Mouse (Mus musculus): ENCODE measurements around the gene Pi4k2a.

Gene Pi4k2a

DNA sequence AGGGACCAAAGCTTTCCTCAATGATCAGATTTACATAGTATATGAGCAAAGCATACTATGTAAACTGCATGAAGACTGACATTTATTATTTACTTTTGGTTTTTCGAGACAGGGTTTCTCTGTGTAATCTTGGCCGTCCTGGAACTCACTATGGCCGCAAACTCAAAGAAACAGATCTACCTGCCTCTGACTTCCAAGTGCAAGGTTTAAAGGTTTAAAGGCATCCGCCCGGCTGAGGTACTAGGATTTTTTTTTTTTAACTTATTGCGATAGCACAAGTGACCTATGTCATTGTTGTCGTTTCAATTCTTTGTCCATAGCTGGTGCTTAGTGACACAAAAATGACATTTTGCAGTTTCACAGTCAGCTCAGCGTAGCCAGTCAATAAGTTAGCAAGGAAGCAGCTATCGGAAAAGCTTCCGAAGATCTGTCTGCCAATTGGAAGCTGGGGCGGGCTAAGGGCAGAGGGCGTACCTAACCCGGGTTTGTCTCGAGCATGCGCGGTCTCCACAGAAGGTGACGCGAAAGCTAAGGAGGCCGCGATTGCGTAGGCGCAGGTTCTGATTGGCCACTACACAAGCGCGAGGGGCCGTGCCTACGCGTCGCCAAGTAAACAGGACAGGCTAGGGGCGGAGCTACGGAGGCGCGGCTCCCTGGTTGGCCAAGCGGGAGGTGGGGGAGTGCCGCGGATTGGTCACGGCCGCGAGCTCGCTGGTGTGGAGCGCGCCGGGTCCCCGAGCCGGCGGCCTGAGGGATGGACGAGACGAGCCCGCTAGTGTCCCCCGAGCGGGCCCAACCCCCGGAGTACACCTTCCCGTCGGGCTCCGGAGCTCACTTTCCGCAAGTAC is at the start of gene Pi4k2a:
Gene Pi4k2a, plus strand, starts transcription at position 723 of the 848 bp plus-strand sequence.
- DNase-seq = peak; percentile 94

DNA sequence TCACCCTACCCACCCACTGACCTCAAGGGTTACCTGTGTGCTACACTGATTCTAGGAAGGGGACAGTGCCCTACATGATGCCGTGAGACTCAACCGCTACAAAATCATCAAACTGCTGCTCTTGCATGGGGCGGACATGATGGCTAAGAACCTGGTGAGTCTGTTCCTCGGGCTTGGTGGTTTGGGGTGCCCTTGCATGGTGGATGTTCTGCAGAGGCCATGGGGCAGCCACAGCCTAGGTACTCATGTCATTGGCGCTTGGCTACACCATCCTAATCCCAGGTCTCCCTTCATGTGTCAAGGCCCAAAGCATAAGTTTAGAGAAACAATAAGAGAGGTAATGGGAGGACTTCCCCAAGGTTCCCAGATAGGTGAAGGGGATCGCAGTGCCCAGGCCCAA is 46.3 kb upstream of the Pi4k2a start:
- DNase-seq = no peak

DNA sequence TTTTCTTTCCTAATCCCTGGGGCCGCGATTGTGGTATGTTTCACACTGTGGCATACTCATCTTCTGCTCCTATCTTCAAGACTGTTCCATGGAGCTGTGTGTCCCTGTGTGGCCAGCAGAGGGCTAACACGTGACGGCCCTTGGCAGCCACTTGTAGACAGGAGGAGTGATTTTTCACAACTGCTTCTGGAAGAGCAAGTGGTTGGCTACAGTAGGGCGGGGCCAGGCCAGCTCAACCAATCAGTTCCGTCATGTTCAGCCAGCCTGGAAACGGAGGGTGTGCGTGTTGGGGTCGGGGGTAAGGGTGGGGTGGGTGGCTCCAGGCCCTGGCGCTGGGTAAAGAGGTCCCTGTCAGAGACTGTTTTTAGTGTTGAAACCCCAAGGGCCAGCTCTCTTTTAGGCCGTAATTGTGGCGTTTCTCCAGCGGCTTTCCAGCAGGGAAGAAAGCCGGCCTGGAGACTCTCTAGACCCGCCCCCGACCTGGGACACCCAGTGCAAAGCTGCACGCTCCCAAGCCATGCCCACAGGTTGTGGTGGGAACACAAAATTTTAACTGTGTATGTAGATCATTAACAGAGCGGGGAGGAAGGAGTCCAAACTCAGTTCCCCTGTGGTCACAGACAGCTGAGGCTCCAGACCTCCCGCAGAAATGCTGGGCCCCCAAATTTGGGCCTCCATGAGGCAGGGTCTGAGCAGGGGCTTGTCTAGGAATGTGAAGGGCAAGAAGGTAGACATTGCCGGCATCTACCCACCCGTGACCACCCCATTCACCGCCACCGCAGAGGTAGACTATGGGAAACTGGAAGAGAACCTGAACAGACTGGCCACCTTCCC is 44.8 kb upstream of the Pi4k2a start, which contains the start of gene Hoga1:
Gene Hoga1, plus strand, starts transcription at position 342 of the 834 bp plus-strand sequence.
- DNase-seq = peak; percentile 55

DNA sequence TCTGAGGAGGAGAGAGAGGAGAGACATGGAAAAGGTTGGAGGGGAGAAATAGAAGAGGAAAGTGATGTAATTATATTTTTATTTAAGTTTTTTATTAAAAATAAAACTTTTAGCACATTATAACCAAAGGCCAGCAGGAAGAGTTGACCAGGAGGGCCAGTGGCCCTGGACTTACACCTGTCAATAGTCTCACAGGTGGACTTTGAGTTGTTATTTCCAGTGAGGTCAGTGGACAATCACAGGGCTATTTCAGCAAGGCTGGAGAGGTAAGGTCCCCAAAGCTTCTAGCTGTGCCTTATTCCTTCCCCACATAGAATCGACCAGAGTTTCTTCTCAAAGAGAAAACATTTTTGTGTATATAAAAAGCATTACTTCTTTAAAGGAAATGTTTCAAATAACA is 40.0 kb upstream of the Pi4k2a start:
- DNase-seq = no peak

DNA sequence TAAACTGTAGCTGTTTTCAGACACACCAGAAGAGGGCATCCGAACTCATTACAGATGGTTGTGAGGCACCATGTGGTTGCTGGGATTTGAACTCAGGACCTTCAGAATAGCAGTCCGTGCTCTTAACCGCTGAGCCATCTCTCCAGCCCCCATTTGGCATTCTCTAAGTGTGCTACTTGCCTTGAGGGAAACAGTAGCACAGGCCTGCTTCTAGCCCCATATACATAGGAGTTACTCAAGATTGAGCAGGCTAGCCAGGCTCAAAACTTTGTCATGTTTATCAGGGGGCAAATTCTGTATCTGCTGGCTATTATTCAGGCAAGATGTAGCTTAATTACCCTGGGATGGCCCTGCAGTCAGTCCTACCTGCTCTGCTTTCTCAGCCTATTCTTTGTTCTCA is 38.9 kb upstream of the Pi4k2a start:
- DNase-seq = no peak

DNA sequence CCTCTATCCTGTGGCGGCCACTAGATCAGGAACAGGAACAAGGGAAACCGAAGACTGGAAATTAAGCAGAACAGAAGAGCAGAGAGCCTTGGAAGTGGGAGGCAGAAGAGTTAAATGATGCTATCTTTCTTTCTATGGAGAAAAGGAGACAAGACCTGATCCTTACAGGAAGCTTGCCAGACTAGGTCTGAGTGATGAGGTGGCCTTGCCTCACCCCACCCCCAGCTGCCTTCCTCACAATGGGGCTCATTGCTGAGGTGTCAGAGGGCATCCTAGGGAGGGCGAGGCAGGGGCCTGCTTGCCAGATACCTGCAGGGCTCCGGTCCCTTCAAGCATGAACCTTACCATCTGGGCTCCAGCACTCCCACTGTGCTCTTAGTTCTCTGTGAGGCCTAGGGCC is 38.3 kb upstream of the Pi4k2a start, which contains the start of gene 4933411K16Rik:
Gene 4933411K16Rik, plus strand, starts transcription at position 301 of the 400 bp plus-strand sequence.
- DNase-seq = no peak

DNA sequence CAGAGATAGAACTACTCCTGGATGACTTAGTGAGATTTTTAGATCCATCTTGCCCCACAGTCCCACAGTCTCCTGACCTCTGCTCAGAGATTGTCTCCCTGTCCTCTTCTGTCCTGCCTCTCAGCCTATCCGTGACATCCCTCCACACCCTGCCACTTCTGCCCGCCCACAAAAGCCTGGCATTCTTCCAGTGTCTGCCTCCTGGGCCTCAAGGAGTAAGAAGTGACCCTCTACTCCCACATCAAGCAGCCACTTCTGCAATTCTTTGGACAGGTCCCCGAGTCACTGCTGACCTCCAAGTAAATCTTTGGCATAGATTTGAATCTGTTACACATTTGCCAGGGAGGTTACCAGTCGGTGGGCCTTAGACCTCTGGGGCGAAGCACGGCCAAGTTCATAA is 36.0 kb upstream of the Pi4k2a start:
- DNase-seq = no peak

DNA sequence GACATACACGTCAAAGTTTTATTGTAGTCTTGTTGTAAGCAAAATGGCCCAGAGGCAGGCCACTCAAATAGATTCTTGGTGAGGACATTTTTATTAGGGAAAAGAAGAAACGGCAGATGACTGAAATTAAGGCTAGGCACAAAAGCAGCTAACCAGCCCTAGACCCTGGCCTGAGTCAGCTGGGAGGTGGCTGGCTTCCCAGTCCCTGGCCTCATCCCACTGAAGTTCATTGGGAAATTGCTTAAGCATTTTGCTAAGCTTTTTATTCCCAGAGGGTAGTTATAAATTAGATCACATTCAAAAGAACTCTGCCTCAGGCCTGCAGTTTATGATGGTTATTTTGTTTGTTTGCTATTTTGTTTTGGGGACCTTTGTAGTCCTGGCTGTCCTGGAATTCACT is 34.4 kb upstream of the Pi4k2a start:
- no peak for DNase-seq

DNA sequence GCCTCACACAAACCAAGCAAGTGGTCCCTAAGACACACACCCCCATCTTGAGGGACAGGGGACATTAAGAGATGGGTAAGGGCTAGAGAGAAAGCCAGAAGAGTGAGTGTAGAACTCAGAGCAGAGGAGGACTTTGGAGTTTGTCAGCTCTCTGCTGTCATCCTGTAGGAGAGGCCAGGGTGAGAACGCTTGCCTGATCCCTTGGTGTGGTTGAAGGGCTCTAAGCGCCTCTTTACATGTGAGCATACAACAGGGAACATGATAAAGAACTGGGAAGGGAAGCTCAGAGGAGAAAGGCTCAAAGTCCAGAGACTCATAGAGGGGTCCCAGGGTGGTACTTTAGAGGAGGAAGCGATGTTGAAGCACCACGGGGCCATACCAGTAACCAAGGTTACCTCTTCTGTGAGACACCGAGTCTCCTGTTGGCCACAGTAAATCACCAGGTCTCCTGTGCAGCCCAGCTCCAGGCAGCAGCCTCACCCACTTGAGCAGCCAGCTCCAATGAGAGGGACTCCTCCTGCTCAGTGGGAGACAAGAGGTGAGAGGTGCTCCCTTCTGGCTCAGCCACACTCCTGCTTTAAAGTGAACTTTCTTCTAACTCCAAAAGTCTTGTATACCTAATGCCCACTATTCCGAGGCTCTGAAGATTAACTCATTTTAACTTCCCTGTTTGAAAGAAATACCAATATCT is 33.4 kb upstream of the Pi4k2a start:
- DNase-seq = no peak

DNA sequence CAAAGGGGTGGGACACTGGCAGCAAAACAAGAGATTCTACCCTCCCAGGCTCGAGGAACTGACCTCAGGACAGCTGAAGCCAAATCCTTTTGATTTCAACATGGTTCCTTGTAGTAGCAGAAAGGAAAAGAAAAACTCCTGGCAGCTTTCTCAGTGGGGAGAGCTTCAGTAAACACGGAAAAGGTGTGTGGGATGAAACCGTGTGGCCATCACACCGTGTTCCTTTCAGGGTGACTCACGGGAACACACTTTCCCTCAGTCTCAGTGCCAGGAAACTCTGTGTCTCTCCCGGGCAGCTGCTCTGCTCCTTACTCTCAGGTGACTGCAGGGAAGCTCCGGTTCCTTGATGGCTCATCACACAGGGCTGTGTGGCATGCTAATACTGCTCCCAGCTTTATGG is 31.8 kb upstream of the Pi4k2a start:
- DNase-seq = no peak

DNA sequence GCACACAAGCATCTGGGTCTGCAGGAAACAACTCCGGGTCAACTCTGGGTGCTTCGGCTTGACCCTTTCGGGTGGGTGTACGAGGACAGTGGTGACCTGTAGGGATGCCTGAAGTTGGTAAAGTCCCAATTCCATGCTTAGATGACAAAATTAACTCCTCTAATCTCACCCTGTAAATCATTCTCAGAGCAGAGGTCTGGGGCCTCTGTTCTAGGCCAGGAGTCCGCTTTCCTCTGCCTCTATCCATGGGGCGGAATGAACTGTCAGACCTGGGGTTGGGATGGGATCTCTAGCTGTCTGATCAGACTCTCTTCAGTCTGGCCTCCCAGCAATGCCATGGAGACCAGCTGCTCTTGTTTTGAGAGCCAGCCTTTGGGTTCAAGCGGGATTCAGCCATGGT is 28.8 kb upstream of the Pi4k2a start:
- DNase-seq = no peak

DNA sequence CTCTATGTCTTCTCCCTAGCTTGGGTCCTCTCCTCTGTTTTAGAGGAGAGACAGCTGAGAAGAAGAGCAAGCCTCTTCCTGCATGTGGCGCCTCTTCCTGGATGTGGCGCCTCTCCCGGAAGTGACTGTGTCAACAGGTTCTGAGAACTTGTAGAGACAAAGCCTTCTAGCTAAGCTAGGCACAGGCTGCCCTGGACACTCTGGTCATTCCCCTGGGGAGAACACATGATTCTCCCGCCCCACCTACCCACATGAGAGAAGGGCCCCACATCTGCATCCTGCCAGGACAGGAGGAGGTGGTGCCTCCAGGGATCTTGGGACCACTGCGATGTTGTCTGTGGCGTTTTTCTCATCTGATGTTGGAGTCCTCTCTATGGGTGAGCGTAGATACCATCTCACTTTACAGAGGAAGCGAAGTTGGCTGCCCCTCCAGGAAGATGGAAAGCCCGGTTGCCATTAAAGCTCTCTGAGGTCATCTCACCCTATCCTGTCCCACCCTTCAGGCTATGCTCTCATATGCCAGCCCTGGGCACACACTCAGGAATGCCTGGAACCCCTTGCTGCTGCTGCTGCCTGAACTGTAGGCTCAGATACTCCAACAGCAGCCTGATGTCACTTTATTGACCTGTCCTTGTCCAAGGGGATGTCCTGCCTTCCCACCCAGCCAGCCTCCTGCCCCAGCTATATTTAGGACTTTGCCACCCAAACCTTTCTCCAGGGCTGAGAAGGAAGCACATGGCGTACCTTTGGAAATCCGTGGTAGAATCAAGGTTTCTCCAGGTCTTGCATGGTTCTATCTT is 21.6 kb upstream of the Pi4k2a start:
- no peak for DNase-seq

DNA sequence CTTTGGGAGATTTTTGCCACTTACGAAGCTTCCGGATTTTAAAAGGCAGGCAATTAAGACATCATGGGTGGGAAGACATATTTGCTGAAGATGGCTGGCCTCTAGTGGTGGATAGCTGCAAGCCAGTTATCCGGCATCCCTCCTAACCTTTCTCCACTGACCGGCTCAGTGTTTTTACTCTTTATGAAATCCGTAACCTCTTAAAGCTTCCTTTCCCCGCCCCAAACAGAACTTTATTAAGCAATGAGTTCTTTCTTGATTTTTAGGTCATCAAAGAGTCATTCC is 21.1 kb upstream of the Pi4k2a start:
- DNase-seq = no peak

DNA sequence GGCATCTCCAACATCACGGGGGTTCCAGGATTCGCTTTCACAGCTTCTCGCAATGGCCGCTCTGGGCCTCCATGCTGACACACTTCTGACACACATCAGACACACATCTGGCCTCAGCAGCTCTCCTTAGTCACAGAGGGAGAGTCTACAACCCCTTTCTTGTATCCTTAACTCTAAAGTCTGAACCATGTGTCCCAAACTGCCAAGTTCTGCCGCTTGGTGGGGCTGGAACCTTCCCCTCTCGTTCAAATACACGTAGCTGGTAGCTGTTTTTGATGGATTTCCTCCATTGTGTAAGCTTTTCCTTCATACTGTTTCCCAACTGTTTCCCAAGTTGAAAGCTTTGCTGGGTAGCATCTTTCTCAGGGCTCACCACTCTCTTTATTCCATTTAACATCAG is 19.0 kb upstream of the Pi4k2a start:
- no peak for DNase-seq

DNA sequence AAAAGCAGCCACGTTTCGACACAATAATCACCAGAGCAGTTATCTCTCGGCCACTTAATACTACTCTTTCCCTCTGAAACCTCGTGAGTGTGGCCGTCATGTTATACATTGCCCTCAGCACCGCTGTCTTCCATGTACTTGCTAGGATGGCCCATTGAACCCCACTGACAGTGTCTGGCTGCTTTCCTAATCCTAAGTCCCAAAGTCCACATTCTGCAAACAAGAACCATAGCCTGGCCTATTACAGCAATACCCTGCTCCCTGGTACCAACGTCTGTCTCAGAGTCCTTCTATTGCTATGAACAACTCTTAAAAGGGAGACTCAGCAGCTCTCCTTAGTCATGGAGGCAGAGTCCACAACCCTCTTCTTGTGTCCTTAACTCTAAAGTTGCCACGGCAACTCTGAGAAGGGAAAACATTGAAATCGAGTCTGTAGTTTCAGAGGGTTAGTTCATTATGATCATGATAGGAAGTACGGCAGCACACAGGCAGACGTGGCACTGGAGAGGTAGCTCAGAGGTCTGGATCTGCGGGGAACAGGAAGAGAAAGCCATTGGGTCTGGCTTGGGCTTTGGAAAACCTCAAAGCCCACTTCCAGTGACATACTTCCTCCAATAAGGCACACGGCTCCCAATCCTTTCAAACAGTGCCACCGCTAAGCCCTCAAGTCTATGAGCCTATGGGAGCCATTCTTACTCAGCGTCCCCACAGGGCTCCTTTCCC is 18.2 kb upstream of the Pi4k2a start:
- DNase-seq = no peak

DNA sequence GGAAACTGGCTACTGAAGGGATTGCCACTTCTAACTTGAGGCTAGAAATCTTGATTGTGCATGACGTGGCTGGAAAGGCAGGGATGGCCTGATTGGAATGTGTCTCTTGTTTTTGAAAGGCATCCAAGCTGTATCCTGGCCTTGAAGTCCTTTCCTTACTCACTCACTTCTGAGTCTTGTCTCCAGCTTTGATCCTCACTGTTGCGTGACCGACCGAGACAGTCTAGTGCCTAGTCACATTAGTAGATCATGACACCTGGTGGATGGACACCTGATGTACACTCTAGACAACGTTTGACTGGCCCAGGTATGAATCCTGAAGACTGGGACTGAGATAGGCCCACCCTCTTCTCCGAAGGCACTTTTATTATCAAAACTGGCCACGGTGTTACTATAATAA is 17.5 kb upstream of the Pi4k2a start:
- DNase-seq = no peak

DNA sequence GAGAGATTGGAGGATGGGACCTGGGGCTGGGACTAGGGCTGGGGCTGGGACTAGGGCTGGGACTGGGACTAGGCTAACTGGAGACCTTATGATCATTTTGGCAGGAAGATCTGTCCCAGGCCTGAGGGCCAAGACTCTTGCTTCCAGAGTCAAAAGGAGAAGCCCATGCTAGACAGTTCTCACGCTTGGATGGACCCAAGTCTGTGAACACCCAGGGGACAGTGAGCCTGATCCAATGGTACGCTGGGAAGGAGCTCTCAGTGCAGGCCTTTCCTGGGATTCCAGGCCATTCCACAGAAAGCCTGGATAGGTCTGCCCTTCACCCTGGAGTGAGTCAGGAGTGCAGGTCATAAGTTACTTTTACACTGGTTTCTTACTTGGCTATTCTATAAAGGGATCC is 15.2 kb upstream of the Pi4k2a start:
- no peak for DNase-seq

DNA sequence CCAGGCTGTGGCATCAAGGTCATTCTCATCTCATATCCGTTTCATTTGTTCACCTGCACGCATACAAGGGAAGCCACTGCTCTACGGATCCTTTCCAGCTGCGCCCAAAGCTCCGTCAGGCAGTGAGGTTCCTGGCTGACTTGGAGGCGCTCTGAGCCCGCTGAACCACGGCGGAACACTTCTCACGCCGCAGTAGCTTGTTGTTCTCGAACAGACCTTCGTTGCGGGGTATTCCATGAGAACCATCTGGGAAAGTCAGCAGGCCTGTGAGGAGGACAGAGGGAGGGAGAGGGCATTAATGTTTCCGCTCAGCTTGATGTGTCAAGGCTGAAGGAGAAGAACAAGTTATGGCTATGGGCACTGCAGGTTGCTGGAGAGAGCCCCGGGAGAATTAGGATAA is 14.3 kb upstream of the Pi4k2a start:
- no peak for DNase-seq

DNA sequence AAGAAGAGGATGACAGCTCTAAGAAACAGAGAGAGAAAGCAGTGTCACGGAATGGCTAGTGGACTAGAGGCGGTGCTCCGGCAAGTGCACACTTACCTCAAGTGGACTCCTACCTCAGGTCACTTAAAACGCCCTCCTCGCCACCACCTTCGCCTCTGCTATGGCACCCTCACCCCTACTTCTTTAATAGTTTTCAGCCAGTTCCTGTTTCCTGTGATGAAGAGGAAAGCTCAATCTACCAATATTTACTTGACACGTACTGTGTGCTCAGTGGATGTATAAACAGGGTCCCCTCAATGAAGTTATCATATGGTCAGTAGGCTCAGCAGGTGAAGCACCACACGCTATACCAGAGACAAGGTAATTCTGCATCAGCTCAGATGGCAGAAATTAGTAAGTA is 11.7 kb upstream of the Pi4k2a start:
- DNase-seq = no peak

DNA sequence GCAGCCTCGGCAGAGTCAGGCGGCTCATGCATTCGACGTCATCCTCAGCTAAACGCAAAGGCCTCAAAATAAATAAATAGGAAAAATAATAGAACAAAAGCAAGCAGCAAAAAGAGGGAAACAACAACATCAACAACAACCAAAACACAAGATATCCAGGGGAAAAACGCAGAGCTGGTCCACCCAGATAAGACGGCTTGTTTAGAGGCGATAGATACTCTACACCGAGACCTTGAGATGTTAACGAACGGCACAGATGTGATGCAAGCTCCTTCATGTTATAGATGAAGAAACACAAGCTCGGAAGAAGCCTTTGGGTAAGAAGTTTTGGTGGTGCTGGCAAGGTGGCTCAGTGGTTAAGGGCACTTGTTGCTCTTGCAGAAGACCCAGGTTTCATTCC is 11.3 kb upstream of the Pi4k2a start:
- DNase-seq = no peak

DNA sequence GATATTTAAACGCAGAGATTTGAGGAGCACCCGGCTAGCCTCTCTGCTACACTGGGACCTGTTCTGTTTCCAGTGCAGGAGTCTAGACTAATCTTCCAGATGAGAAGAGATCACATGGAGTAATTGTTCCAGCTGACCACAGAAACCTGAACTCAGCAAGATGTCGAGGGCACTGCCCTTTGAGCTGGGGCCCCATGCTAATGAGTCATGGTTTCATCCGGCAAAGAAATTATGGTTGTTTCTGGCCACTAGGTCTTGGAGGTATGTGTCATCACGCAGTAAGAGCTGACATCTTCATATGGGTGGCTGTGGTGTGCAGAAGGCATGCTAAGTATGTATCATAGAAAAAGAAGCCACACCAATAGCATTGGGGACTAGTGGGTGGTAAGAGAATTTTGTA is 10.3 kb upstream of the Pi4k2a start:
- no peak for DNase-seq

DNA sequence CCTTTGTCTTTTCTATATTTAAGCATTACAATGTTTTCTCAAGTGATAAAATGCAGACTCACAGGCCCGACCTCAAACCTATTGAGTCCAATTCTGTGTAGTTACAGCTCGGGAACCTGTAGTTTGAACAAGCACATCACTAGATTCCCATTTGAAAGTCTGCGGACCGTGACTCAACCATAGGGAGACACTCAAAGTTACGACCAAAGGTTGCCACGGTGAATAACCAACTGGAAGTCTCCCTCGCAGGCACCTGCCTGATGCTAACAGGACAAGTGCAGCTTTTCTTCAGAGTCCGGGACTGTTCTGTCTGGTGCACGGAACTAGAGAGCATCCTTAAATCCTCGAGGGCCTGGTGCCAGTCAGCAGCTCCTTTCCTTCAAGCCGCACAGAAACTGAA is 9.8 kb upstream of the Pi4k2a start:
- no peak for DNase-seq
